Mouse (Mus musculus) lung, embryonic 16.5 days (tissue): ENCODE data around the gene Cmtm6. TPM values are rescaled to one million over a fixed set of nuclear protein-coding genes. Genes with fewer than 3 reads are reported as not detected.

ENCODE experiments used
- ATAC-seq: fragments of 200-750 bp; cut with Nextera tagmentation; 2 replicates; pipeline ENCODE4 v1.8.0; 2017; ENCODE audit warnings: low read depth, mild to moderate bottlenecking, moderate library complexity
- H3K27ac ChIP-seq: fragments of 300-500 bp; sonication (generic); 2 replicates; pipeline ENCODE4 v1.5.1; 2014; ENCODE audit warnings: mild to moderate bottlenecking, control low read depth, low read length
- H3K27me3 ChIP-seq: fragments of 300-500 bp; sonication (generic); 2 replicates; pipeline ENCODE4 v1.6.1; 2014; ENCODE audit warnings: low read depth, low read length, mixed read lengths; ENCODE audit not compliant: control insufficient read depth, insufficient read depth
- H3K36me3 ChIP-seq: fragments of 300-500 bp; sonication (generic); 2 replicates; pipeline ENCODE4 v1.6.1; 2014; ENCODE audit warnings: low read length; ENCODE audit not compliant: control insufficient read depth, insufficient read depth
- H3K4me1 ChIP-seq: fragments of 300-500 bp; sonication (generic); replicated peaks from 2 replicates; pipeline ENCODE4 v1.6.1; 2014; ENCODE audit warnings: low read length, mixed read lengths; ENCODE audit not compliant: control insufficient read depth, insufficient read depth
- H3K4me2 ChIP-seq: fragments of 300-500 bp; sonication (generic); 2 replicates; pipeline ENCODE4 v1.6.1; 2014; ENCODE audit warnings: low read depth, low read length, control low read depth
- H3K4me3 ChIP-seq: fragments of 300-500 bp; sonication (generic); 2 replicates; pipeline ENCODE4 v1.5.1; 2014; ENCODE audit warnings: mild to moderate bottlenecking, low read length, control low read depth
- H3K9ac ChIP-seq: fragments of 300-500 bp; sonication (generic); 2 replicates; pipeline ENCODE4 v1.6.1; 2014; ENCODE audit warnings: low read length, control low read depth
- H3K9me3 ChIP-seq: fragments of 300-500 bp; sonication (generic); 2 replicates; pipeline ENCODE4 v1.6.1; 2016; ENCODE audit warnings: low read length; ENCODE audit not compliant: control insufficient read depth
- WGBS: fragments of 180-500 bp; shearing (Covaris S2); extraction: QIAGEN DNeasy Blood & Tissue Kit; methylation state at CpG from one replicate; pipeline ENCODE4 v1.1.7; 2014; 5-methylcytosine and 5-hydroxymethylcytosine counted together
- polyA plus RNA-seq: library from polyadenylated mRNA; unstranded; fragments of >200 nt; fragmentation: Nextera tagmentation; extraction: Ambion mirVana; gene quantifications from 2 replicates; pipeline ENCODE4 v1.2.1, GENCODE M21; 2015

Cmtm6 gene
- polyA plus RNA-seq, 1 experiment from 2014 or later = 67.0 TPM

GRCm38 (mm10) chr9:114697072-114697471 is 33.8 kb upstream of the Cmtm6 start:
- Histone ChIP-seq H3K4me3 (no peak overlapping the region), H3K9ac (no peak overlapping the region), H3K9me3 (no peaks in the 10 kb centered on the region), H3K27me3 (no peaks in the 10 kb centered on the region), H3K27ac (no peak overlapping the region), H3K4me1 (no peaks in the 10 kb centered on the region), H3K4me2 (no peak overlapping the region), H3K36me3 (no peaks in the 10 kb centered on the region; the same call in 1 of the 2 replicates)
- 91% methylated on average over 4 of the region's 4 CpGs for WGBS
- ATAC-seq = no peak

- no peaks in the 10 kb centered on the region for H3K9me3 ChIP-seq
- H3K4me1 ChIP-seq = no peaks in the 10 kb centered on the region
- no peak overlapping the region for H3K4me3 ChIP-seq
- no peak overlapping the region for H3K27ac ChIP-seq
- no peaks in the 10 kb centered on the region for H3K27me3 ChIP-seq
- ATAC-seq = no peak
- no peak overlapping the region for H3K4me2 ChIP-seq
- WGBS = 92% methylated on average over 5 of the region's 5 CpGs
- no peak overlapping the region for H3K9ac ChIP-seq
- H3K36me3 ChIP-seq = no peaks in the 10 kb centered on the region; the same call in 1 of the 2 replicates
These were observed 33.0 kb upstream of the Cmtm6 start for GRCm38 (mm10) chr9:114697926-114698325.

GRCm38 (mm10) chr9:114699262-114699661 is 31.7 kb upstream of the Cmtm6 start:
- WGBS = 79% methylated on average over 6 of the region's 6 CpGs
- H3K4me3 ChIP-seq = no peak overlapping the region
- no peak overlapping the region for H3K27ac ChIP-seq
- H3K4me1 ChIP-seq = no peaks in the 10 kb centered on the region
- no peaks in the 10 kb centered on the region; the same call in 1 of the 2 replicates for H3K36me3 ChIP-seq
- no peak overlapping the region for H3K9ac ChIP-seq
- ATAC-seq = no peak
- no peak overlapping the region for H3K4me2 ChIP-seq
- no peaks in the 10 kb centered on the region for H3K9me3 ChIP-seq
- H3K27me3 ChIP-seq = no peaks in the 10 kb centered on the region

GRCm38 (mm10) chr9:114699882-114700665 is 30.8 kb upstream of the Cmtm6 start:
- no peak overlapping the region for H3K9ac ChIP-seq
- H3K4me2 ChIP-seq = no peak overlapping the region
- no peaks in the 10 kb centered on the region for H3K9me3 ChIP-seq
- no peak overlapping the region for H3K4me3 ChIP-seq
- no peak for ATAC-seq
- H3K27ac ChIP-seq = no peak overlapping the region
- 89% methylated on average over 16 of the region's 16 CpGs for WGBS
- H3K36me3 ChIP-seq = peaks cover under 1% of the 10 kb centered on the region; the same call in 1 of the 2 replicates
- no peaks in the 10 kb centered on the region for H3K27me3 ChIP-seq
- H3K4me1 ChIP-seq = no peaks in the 10 kb centered on the region

GRCm38 (mm10) chr9:114701031-114701430 is 29.9 kb upstream of the Cmtm6 start:
- ATAC-seq = no peak

GRCm38 (mm10) chr9:114701921-114702320 is 29.0 kb upstream of the Cmtm6 start:
- no peak for ATAC-seq
- H3K27ac ChIP-seq = no peak overlapping the region

More at GRCm38 (mm10) chr9:114701031-114701430, 29.9 kb upstream of the Cmtm6 start:
- Histone ChIP-seq H3K9ac (no peak overlapping the region), H3K9me3 (no peaks in the 10 kb centered on the region), H3K27ac (no peak overlapping the region), H3K27me3 (no peaks in the 10 kb centered on the region), H3K4me3 (no peak overlapping the region), H3K36me3 (peaks cover 9% of the 10 kb centered on the region), H3K4me1 (no peaks in the 10 kb centered on the region), H3K4me2 (no peak overlapping the region)
- WGBS = 61% methylated on average over 2 of the region's 2 CpGs

GRCm38 (mm10) chr9:114707805-114708204 is 23.1 kb upstream of the Cmtm6 start:
- Histone ChIP-seq H3K27ac (no peak overlapping the region), H3K4me2 (no peak overlapping the region), H3K36me3 (peaks cover 22% of the 10 kb centered on the region), H3K4me3 (no peak overlapping the region), H3K9ac (no peak overlapping the region), H3K27me3 (no peaks in the 10 kb centered on the region), H3K9me3 (no peaks in the 10 kb centered on the region), H3K4me1 (no peaks in the 10 kb centered on the region)
- ATAC-seq = no peak
- 87% methylated on average over 4 of the region's 4 CpGs for WGBS

More at GRCm38 (mm10) chr9:114701921-114702320, 29.0 kb upstream of the Cmtm6 start:
- Histone ChIP-seq H3K4me1 (no peaks in the 10 kb centered on the region), H3K27me3 (no peaks in the 10 kb centered on the region), H3K4me3 (no peak overlapping the region), H3K9me3 (no peaks in the 10 kb centered on the region), H3K36me3 (peaks cover 10% of the 10 kb centered on the region), H3K9ac (no peak overlapping the region), H3K4me2 (no peak overlapping the region)
- WGBS = 84% methylated on average over 4 of the region's 4 CpGs

GRCm38 (mm10) chr9:114710345-114710744 is 20.6 kb upstream of the Cmtm6 start:
- H3K9me3 ChIP-seq = no peaks in the 10 kb centered on the region
- H3K27me3 ChIP-seq = no peaks in the 10 kb centered on the region
- H3K4me2 ChIP-seq = no peak overlapping the region
- ATAC-seq = no peak
- H3K4me1 ChIP-seq = no peaks in the 10 kb centered on the region
- peaks cover 25% of the 10 kb centered on the region for H3K36me3 ChIP-seq
- H3K27ac ChIP-seq = no peak overlapping the region
- no peak overlapping the region for H3K9ac ChIP-seq
- WGBS = 70% methylated on average over 7 of the region's 7 CpGs
- H3K4me3 ChIP-seq = no peak overlapping the region

GRCm38 (mm10) chr9:114713481-114713880 is 17.4 kb upstream of the Cmtm6 start:
- no peak overlapping the region for H3K4me3 ChIP-seq
- no peaks in the 10 kb centered on the region for H3K9me3 ChIP-seq
- ATAC-seq = no peak
- 0 out of 2 replicates have a peak, but pooled peaks cover 2% of the 10 kb centered on the region for H3K4me1 ChIP-seq
- no peaks in the 10 kb centered on the region for H3K27me3 ChIP-seq
- H3K36me3 ChIP-seq = peaks cover 27% of the 10 kb centered on the region
- no peak overlapping the region for H3K27ac ChIP-seq
- H3K4me2 ChIP-seq = no peak overlapping the region
- 93% methylated on average over 7 of the region's 7 CpGs for WGBS
- no peak overlapping the region for H3K9ac ChIP-seq
